Mouse (Mus musculus) stomach, postnatal 0 days (tissue): ENCODE measurements at regions not wholly inside any gene's neighbourhood (a gene's known extent, or its start where the extent isn't known, plus 50 kb on each side); places are given as distances from the start of the nearest gene placed in this dataset.

Source experiments
- CTCF ChIP-seq: IDR thresholded peaks from 2 replicates; pipeline ENCODE4 v1.5.1; 2016; ENCODE audit warnings: antibody characterized with exemption, low read depth, mild to moderate bottlenecking, moderate library complexity
- EP300 ChIP-seq: optimal IDR thresholded peaks from 2 replicates; pipeline ENCODE3; 2016; ENCODE audit warnings: antibody characterized with exemption

DNA sequence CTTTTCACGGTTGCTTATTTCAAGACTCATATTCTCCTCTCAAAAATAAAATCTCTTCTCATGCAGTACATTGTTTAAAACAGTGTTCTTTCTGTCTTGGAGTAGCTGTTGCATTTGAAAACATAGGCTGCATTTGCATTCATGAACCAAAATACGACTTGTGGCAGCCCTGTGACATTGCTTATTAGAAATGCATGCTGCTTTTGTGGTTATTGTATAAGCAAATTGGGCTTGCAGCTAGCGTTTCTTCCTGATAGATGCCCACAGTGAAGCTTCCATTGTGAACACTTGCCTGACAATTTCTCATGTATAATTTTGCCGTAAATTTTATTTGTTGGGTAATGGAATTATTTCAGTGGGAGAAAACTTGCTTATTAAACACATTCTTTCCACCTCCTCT lies 180.3 kb upstream of the Crbn start:
- TF ChIP-seq CTCF (no peak), EP300 (no peak)
